Mouse (Mus musculus): ENCODE data around the gene Tnpo1.

GRCm38 (mm10) chr13:98917851-98918250 lies 8.3 kb downstream of the Tnpo1 start:
- TF ChIP-seq CTCF (IDR thresholded peaks at IDR 0.05; ENCODE audit: low read depth): no peak
- TF ChIP-seq EP300 (IDR thresholded peaks at IDR 0.05; ENCODE audit: low read depth): no peak
